Mouse (Mus musculus): ENCODE measurements around the gene Gm37240.

Gm37240 gene

DNA sequence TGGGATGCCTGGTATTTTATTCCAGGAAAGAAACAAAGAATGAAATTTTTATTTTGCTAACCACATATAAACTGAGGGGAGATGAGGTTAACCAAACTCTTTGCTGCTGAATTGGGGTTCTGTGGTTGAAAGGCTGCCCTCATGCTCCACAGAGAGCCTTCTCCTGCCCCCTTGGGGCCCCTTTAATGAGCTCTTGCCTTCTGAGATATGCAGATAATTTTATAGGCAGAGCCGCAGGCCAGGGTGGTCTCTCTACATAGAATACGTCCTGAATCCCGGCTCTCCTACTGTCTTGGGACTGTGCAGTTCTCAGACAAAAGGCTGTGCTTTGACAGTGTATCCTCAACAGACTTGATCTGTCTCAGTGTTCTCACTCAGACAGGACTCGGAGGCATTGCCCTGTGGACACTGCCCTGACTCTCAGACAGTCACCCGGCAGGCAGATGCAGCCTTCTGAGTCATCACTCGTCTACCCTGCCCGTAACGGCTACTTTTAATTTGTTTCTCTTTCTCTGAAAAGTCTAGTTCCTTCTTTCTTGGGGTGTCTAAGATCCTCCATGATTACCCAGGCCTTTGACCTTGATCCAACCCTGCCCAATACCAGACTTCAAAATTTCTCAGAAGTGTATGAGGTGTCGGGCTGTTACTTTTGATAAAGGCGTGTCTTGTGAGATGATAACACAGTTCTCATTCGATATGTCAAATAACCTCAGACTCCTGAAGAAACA lies 1184.1 kb downstream of the Gm37240 start:
- DNase-seq (ENCODE audit: low spot score) = no peak

DNA sequence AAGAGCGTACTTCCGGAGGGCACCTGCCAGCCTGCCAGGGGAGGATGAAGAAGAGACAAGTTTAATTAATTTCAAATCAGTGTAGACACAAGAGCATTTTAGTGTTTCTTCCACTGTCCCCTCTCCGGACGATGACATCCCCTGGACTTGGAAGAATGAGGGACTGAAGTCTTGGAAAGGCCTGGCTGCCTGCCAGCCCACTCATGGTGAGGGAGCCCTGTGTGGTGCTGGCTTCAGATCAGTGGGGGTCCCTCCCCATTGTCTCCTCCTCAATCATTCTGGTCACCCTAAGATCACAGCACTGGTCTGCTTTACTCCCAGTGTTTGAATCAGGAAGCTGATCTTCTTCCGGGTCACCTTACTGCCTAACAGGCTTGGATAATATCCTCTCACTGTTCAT lies 1185.4 kb downstream of the Gm37240 start:
- DNase-seq (ENCODE audit: low spot score) = no peak

DNA sequence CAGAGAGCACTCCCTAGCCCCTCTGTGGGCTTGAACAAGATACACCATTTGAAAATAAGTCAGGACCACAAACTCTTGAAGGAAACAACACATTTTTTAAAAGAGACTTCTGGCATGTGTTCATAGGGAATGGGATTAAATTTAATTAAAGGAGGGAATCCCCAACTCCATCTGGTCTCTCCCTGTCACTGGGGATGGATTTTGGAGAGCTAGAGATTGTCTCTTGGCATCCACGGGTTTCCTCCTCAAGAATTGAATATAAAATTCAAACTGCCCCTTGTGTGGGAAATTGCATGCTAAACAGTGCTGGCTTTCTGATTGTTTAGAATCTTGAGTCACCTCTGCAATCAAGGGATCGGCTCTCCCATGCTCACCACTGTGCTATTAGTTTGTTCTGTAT lies 1185.8 kb downstream of the Gm37240 start:
- no peak for DNase-seq (ENCODE audit: low spot score)

DNA sequence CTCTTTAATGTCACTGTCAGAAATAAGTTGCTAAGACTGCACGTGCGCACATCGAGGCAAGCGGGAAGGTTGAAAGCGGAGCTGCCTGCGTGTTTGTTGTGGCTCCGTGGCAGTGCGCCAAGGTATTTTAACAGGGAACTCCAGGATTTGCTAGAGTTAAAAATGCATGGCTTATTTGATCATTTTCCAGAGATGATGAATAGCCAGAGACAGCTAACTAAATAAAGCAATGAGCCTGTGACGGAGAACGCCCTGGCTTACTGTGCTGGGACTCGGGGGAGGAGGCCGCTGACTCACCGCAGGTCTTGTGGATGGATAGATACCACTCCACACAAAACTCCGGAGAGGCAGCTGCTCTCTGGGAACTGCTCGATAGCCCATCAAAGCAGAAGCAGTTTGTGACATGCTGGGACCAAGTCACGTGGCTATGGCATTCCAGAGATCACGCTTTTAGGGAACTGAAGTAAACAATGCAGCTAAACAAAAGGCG lies 1190.8 kb downstream of the Gm37240 start:
- peak; percentile 26 for DNase-seq (ENCODE audit: low spot score)

DNA sequence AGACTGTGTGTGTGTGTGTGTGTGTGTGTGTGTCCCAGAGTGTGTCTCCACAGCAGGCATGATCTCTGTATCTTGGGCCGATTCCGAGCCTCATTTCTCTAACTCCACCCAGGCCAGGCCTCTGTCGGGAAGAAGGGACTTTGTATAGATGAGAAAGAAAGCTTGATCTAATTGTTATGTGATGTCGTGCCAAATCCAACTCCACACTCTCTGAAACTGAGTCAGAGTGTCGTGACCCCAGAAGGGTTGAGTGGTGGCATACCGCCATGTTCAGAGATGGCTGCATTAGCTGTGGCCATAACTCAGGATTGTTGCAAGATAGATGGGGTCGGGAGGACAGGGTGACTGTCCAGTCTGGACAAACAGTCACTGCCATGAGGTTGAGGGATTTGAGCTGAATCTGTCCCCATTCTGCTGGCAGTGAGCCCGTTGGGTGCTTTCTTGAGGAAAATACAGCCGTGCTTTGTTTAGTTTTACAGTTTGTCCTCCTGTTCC lies 1191.4 kb downstream of the Gm37240 start:
- DNase-seq (ENCODE audit: low spot score) = peak; percentile 21

DNA sequence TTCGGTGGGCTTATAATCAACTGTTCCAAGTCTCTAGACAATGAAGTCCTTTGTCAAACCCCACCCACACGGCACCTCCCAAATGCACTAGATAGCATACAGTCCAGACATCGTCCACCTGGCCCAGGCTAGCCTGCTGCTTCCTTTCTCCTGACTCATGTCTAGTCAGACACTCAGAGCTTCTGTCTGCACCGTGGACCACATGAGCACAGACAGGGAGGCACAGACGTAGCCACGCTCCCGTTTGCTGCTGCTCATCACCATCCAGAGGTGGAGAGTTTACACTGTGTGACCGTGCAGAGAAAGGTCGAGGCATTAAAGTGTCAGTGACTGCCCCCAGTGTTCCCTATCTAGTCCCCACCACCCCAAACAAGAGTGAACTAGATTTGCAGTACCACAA lies 1191.9 kb downstream of the Gm37240 start:
- DNase-seq (ENCODE audit: low spot score) = no peak

DNA sequence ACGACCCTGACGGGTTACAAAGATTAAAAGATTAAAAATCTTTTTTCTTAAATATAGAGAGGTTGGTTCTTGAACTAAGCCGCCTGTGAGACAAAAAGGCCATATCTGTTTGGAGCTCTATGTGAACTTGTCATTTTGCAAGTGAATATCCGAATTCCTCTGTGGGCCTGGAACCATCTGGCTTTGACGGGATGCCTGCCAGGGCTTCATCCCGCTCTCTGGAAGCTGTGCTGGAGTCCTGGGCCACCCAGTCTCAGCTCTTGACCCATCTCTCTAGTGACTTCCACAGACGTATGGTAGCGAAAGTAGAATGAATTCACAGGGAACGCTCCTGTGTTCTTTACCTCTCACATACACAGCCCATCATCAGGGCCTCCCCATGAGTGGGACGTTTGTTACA lies 1193.4 kb downstream of the Gm37240 start:
- no peak for DNase-seq (ENCODE audit: low spot score)

DNA sequence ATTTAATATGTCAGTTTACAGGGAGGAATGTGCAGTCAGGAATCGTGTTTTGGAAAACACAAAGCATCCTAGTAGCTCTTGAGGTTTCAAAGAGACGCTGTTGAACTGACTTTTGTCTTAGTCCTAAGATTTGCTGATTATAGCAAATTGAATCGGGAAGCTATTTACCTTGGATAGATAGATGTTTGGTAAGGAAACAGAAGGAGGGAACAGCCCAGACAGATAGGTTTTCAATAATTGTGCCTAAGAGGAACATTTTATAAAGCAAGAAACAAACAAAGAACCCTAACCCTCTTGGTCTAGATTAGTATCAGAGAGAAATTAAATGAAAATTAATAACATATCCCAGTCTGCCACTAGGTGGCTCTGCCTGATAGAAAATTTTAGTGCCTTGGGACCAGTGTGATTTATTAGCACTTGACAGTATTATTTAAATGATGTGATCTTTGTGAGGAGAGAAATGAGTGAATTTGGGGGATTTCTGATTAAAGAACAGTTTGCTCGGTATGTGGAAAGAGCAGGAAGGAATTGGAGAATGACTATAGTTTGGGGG lies 1194.6 kb downstream of the Gm37240 start:
- no peak for DNase-seq (ENCODE audit: low spot score)

DNA sequence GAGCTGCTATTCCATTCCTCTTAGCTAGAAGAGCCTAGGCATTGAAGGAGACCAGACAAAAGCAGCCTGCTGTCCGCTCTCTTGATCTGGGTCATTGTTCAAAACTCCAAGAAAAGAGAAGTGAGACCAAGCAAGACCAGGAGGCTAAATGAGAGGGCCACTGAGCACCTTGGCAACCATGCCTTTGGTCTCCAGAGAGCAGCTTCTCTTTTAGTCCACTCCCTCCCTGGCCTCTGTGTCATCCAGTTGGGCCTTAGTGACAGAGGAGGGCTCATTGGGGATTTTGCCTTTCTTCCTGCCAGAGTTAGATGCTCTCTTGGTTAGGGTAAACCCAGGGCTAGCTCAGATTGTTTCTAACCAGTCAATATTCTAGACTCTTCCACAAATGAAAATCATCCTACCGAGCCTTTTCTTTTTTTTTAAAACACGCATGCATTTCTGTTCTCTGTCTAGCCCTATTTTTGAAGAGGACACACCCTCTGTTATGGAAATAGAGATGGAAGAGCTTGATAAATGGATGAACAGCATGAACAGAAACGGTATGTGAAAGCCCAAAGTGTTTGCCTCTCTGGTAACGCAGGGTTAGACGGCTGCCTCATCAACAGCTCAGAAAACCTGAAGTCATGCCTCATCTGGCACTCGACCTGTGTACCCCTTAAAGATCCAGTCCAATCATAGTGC lies 1197.1 kb downstream of the Gm37240 start:
- DNase-seq (ENCODE audit: low spot score) = no peak

DNA sequence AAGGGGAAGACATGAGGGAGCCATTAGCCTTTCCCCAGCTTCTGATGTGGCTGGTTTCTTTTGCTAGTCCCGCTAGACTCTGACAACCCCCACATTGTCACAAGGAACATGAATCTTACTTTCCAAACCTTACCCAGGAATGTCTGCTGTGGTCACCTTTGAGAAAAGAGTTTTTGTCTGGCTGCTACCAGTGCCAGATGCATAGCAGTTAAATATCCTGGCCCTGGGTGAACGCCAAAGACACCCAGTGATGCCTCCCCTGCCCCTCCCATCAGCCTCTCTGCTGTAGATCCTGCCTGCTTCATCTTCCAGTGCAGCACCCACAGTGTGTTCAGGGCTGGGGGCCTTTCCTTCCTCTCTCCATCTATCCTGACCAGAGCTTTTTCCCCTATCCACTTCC lies 1197.7 kb downstream of the Gm37240 start:
- no peak for DNase-seq (ENCODE audit: low spot score)

DNA sequence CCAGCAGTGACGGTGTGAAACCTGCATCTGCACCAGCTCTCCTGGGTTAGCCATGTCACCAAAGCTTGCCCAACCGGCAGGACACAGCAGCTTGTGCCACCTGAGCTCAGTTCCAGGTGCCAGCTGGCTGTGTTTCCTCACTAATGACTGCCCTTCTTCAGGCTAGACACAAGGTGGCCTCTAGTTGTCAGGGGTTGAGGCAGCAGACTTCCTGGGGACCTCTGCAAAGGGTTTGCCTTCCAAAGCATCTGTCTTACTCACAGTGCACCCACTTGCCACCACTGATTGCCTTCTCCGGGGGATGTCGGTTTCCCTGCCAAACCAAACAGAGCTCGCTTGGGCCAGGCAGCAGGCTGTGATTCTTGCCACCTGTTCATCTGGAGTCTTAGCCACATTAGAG lies 1199.1 kb downstream of the Gm37240 start:
- DNase-seq (ENCODE audit: low spot score) = no peak

DNA sequence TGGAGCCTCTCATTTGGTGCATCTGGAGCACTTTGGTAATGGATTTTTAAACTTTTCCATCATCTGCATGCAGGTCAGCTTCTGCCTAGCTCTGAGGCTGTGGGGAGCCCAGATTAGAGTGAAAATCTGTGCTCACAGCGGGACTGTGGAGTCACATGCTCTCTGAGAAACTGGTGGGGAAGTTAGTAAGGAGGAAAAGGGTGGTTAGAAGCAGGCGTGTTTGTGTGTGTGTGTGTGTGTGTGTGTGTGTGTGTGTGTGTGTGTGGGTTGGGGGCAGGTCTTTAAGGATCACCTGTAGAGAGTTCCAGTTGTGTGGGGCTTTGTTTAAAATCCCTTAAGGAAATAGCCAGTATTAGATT lies 1199.9 kb downstream of the Gm37240 start:
- DNase-seq (ENCODE audit: low spot score) = no peak

DNA sequence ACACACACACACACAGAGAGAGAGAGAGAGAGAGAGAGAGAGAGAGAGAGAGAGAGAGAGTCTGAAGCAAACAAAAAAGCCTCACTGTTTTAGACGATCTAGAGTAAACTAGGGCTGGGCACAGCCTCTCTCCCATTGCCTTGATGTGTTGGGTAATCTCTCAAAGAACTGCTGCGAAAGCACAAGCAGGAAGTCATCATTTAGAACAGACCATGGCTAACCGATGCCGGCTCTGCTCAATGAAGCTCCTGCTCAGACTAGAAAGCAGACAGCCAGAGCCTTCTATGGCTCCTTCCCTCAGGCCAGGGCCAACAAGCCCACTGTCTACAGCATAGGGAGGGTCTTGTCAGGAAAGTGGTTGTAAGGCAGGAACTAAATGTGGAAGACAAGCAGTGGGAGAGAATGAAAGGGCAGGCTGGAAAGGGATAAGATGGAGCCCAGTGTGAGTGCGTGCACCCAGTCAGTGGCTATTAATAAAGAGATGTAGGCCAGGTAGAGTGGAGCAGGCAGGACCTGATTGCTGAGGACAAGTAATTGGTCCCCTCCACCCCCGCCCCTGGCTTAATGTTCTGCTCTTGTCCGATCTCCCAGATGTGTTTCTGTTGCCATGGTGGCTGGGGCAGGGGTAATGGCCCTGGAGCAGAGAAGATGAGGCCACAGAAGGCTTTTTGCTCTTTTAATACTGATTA lies 1200.4 kb downstream of the Gm37240 start:
- no peak for DNase-seq (ENCODE audit: low spot score)

DNA sequence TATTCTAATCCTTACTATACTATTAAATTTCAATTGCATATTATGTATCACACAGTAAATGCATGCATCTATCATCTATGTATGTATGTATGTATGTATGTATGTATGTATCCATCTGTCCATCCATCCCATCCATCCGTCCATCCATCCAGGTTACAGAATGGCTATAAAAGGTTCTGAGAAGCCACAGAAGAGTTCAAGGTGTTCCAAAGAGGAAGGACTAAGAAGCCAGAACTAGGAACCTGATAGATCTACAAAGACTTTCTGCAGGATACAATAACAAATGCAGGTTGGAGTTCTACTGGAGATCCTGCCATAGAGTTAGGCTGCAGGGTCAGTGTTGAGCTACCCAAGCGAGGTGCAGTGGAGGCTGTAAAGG lies 1201.0 kb downstream of the Gm37240 start:
- no peak for DNase-seq (ENCODE audit: low spot score)

DNA sequence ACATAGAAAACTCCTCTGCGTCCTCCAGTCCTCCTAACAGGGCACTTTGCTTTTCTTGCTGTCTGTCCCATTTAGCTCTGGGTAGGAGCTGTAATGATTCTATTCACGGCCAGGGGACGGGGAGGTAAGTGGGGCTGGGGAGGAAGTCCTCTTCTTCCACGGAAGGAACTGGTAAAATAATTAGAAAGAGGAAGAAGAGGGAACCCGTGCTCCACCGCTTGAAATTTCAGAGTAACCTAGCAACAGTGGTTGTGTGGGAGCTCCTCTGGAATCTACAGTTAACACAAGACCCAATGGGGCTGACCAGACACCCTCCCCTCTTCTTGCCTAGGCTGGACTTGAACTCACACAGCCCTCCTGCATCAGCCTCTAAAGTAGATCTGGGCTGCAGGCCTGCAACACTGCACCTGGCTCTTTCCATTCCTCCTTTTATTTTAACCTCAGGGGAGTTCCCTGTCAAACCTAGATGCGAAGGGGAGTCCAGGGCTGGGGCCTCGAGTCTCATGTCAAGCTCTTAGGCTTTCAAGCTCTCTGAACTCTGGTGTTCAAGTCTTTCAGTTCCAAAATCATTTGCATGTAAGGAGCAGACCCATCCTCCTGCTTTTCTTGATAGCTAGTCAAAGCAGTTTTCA lies 1201.5 kb downstream of the Gm37240 start:
- DNase-seq (ENCODE audit: low spot score) = no peak

DNA sequence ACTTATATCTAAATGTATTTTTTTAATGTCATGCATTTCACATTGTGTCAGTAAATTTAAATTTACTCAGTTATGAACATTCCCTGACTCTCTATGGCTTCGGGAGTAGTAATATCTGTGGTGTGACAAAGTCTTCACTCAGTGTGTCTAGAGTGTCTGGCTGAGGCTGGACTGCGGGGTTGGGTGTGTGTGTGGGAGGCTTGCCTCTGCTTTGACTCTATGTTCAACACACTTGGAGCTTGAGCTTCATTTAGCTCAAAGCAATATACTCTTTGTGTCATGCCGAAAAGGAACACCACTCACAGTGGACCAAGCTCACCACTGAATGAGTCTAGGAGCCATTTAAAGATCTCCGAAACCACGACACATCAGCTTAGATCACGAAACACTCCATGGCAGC lies 1203.5 kb downstream of the Gm37240 start:
- DNase-seq (ENCODE audit: low spot score) = no peak

DNA sequence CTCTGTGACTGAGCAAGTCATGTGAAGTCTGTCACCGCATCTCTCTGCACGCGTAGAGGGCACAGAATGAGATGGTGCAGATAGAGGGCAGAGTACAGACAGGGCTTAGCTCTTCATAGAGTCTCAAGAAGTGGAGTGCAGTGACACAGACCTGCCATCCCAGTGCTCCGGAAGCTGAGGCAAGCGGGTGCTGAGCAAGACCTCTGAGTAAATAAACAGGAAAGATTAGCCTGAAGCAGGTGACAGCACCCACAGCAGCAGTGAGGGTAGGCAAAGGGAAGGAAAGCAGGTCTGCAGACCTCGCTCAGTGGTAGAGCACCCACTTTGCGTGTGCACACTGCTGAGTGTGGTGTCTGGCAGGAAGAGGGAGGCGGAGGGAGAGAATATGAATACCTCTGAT lies 1205.6 kb downstream of the Gm37240 start:
- DNase-seq (ENCODE audit: low spot score) = no peak

DNA sequence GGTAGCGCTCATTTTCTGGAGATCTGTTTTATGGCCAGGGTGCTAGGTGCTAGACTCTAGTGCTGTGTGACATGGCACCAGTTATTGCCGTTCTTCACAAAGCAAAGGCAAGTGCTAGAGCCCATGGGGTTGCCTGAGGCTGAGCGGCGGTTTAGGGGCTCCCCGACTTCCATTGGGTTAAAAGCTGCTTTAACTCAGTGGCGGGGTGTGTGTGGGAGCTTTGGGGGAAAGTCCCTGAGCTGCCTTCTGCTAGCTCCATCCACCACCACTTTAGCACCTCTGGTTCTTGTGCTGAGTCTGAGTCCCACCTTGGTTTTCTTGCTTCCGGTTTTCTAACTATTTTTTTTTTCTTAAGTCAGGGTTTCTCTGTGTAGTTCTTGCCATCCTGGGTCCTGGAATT lies 1207.3 kb downstream of the Gm37240 start:
- no peak for DNase-seq (ENCODE audit: low spot score)

DNA sequence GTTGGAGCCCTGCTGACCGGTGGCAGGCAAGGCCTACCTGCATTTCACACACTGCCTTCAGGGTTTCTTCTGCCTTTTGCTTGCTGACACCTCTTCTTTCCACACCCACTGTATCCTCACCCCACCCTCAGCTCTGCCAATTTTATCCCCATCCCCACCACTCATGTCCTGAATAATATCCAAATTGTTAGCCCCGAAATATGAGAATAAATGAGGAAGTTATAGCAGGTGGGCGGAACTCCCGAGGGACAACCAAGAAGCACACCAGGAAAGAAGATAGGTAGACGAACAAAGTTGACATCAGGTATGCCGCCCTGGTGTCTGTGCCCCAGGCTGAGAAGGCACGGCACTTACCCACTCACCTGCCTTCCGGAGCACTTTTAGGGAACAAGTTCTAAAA lies 1207.8 kb downstream of the Gm37240 start:
- DNase-seq (ENCODE audit: low spot score) = no peak

DNA sequence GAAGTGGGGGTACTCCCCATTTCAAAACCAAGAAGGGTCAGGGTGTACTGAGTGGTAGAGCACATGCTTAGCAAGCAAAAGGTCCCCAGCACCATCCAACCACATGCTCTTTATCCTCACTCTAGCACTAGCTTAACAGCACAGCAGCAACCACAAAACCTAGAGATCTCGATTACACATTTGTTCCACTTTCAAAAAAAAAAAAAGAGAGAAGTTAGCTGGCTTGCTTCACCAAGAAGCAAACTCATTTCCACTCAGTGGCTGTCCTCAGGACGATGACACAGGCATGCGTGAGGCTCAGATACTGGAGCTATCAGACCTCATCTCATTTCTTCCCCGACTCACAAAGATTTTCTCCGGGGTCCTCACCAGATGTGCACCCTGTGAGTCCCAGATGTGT lies 1208.4 kb downstream of the Gm37240 start:
- no peak for DNase-seq (ENCODE audit: low spot score)

DNA sequence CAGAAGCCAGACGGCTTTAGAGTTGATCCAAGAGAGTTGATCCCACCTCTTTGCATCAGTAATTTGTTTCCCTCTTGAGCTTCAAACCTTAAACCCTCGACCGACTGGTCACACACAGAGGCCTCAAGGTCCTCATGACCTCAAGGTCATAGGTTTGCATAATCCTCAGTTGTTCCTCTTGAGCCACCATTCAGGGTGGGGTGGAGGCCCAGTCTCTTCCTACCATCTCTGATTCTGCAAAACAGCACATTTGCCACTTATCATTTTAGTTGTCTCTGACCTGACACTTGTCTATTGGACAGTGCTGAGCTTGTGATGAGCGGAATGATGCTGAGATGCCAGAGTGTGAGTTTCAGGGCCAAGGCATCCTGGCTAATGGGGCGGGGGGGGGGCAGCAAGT lies 1211.6 kb downstream of the Gm37240 start:
- no peak for DNase-seq (ENCODE audit: low spot score)

DNA sequence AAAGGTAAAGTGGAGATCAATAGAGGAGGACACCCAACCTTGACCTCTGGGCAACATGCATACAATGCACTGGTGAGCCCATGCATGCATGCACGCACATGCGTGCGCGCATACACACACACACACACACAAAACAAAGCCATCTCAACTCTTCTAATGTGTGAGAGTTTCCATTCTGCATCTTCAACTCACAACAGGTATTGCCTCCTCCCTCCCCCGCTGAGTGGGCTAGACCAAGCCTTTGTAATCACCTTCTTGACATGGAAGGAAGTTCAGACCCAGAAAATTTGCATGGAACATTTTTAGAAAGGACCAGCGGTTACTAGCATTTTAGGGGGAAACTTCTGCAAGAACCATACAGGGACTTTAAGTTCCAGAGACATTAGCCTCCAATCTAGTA lies 1213.8 kb downstream of the Gm37240 start:
- DNase-seq (ENCODE audit: low spot score) = no peak
